Mouse (Mus musculus): ENCODE measurements around the gene Jag1. TPM values are rescaled to one million over a fixed set of nuclear protein-coding genes. Genes with fewer than 3 reads are reported as not detected.

Jag1 gene
- polyA plus RNA-seq, 1 experiment from 2014 or later: 27.8 TPM

- H3K27me3 ChIP-seq: no peaks in the 10 kb centered on the region
- no peak overlapping the region for H3K4me2 ChIP-seq
- peaks cover 69% of the 10 kb centered on the region for H3K36me3 ChIP-seq
- H3K4me3 ChIP-seq: no peak overlapping the region
- peaks cover 46% of the 10 kb centered on the region for H3K4me1 ChIP-seq
- no peaks in the 10 kb centered on the region for H3K9me3 ChIP-seq
- no peak overlapping the region for H3K9ac ChIP-seq
- ATAC-seq (ENCODE audit: insufficient number of reproducible peaks, insufficient read depth, low FRiP score, low TSS enrichment, low read depth): no peak
- WGBS: 41% methylated on average over 11 of the region's 11 CpGs
- H3K27ac ChIP-seq: peak overlapping the region; percentile 22; the same call in 1 of the 2 replicates
Observed at GRCm38 (mm10) chr2:137098269-137099035, 18.0 kb downstream of the Jag1 start.

GRCm38 (mm10) chr2:137096981-137097460 lies 19.4 kb downstream of the Jag1 start:
- H3K4me1 ChIP-seq: peaks cover 46% of the 10 kb centered on the region
- H3K4me3 ChIP-seq: no peak overlapping the region
- ATAC-seq (ENCODE audit: insufficient number of reproducible peaks, insufficient read depth, low FRiP score, low TSS enrichment, low read depth): no peak
- H3K9ac ChIP-seq: no peak overlapping the region
- H3K9me3 ChIP-seq: no peaks in the 10 kb centered on the region
- WGBS: 3% methylated on average over 5 of the region's 5 CpGs
- no peak overlapping the region for H3K27ac ChIP-seq
- H3K4me2 ChIP-seq: no peak overlapping the region
- peaks cover 77% of the 10 kb centered on the region for H3K36me3 ChIP-seq
- no peaks in the 10 kb centered on the region for H3K27me3 ChIP-seq

DNA sequence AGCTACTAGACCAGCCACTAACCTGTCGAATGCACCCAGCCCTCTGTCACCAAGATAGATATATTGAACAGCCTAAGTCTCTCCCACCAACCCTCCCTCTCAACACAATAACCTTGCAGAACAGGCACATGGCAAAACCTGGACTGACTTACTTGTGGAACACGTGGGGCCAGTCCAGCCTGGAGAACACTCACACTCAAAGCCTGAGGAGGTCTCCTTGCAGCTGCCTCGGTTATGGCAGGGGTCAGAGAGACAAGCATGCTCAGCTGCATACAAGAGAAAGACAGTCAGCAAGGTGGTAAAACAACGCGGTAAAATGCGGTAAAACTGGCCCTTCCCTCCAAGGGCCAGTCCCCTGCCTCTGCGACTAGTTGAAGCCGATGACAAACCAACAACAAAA lies 22.1 kb downstream of the Jag1 start:
- Histone ChIP-seq H3K4me3 (no peak overlapping the region), H3K36me3 (peaks cover 79% of the 10 kb centered on the region), H3K27me3 (no peaks in the 10 kb centered on the region; the same call in 1 of the 2 replicates), H3K9ac (no peak overlapping the region), H3K27ac (no peak overlapping the region), H3K4me2 (no peak overlapping the region), H3K9me3 (no peaks in the 10 kb centered on the region), H3K4me1 (peaks cover 35% of the 10 kb centered on the region)
- no peak for ATAC-seq (ENCODE audit: insufficient number of reproducible peaks, insufficient read depth, low FRiP score, low TSS enrichment, low read depth)
- WGBS: 67% methylated on average over 8 of the region's 8 CpGs

- WGBS: 72% methylated on average over 7 of the region's 7 CpGs
- H3K27ac ChIP-seq: no peak overlapping the region
- peaks cover 26% of the 10 kb centered on the region for H3K4me1 ChIP-seq
- H3K9me3 ChIP-seq: no peaks in the 10 kb centered on the region
- peaks cover 85% of the 10 kb centered on the region for H3K36me3 ChIP-seq
- no peaks in the 10 kb centered on the region; the same call in 1 of the 2 replicates for H3K27me3 ChIP-seq
- no peak overlapping the region for H3K9ac ChIP-seq
- no peak overlapping the region for H3K4me2 ChIP-seq
- H3K4me3 ChIP-seq: no peak overlapping the region
- ATAC-seq (ENCODE audit: insufficient number of reproducible peaks, insufficient read depth, low FRiP score, low TSS enrichment, low read depth): no peak
Observed at GRCm38 (mm10) chr2:137093298-137093630, 23.2 kb downstream of the Jag1 start.

GRCm38 (mm10) chr2:137092523-137093297 lies 23.7 kb downstream of the Jag1 start:
- no peak overlapping the region for H3K27ac ChIP-seq
- no peak overlapping the region for H3K9ac ChIP-seq
- H3K4me3 ChIP-seq: no peak overlapping the region
- H3K27me3 ChIP-seq: no peaks in the 10 kb centered on the region; the same call in 1 of the 2 replicates
- ATAC-seq (ENCODE audit: insufficient number of reproducible peaks, insufficient read depth, low FRiP score, low TSS enrichment, low read depth): no peak
- peaks cover 28% of the 10 kb centered on the region for H3K4me1 ChIP-seq
- WGBS: 61% methylated on average over 10 of the region's 10 CpGs
- peaks cover 87% of the 10 kb centered on the region for H3K36me3 ChIP-seq
- H3K9me3 ChIP-seq: no peaks in the 10 kb centered on the region
- no peak overlapping the region for H3K4me2 ChIP-seq

- Histone ChIP-seq H3K9me3 (no peaks in the 10 kb centered on the region), H3K27ac (no peak overlapping the region), H3K4me1 (peaks cover 28% of the 10 kb centered on the region), H3K36me3 (peaks cover 92% of the 10 kb centered on the region), H3K4me2 (no peak overlapping the region), H3K9ac (no peak overlapping the region), H3K27me3 (no peaks in the 10 kb centered on the region; the same call in 1 of the 2 replicates), H3K4me3 (no peak overlapping the region)
- ATAC-seq (ENCODE audit: insufficient number of reproducible peaks, insufficient read depth, low FRiP score, low TSS enrichment, low read depth): no peak
- WGBS: 78% methylated on average over 11 of the region's 11 CpGs
Observed at GRCm38 (mm10) chr2:137091766-137092522, 24.5 kb downstream of the Jag1 start.

DNA sequence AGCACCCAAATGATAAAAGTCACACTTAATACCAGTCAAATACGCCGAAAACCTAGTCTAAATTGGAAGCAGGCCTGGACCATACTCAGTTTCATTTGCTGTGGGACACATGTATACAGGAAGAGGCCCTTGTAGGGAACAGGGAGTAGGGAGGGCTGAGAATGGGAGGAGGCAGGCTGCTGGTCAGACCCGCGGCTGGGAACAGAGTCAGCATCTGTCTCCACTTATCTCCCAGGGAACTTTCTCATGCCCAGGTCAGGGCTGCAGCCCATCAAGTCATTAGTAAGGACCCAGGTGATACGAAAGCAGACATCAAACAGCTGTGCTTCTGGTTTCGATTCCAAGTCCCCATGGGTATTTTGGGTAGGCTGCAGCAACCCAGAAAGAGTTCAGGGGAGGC lies 28.7 kb downstream of the Jag1 start:
- no peak overlapping the region for H3K27ac ChIP-seq
- no peak overlapping the region for H3K9ac ChIP-seq
- H3K4me3 ChIP-seq: no peak overlapping the region
- no peaks in the 10 kb centered on the region for H3K9me3 ChIP-seq
- peaks cover 95% of the 10 kb centered on the region for H3K36me3 ChIP-seq
- peaks cover 14% of the 10 kb centered on the region for H3K4me1 ChIP-seq
- 26% methylated on average over 6 of the region's 6 CpGs for WGBS
- no peaks in the 10 kb centered on the region; the same call in 1 of the 2 replicates for H3K27me3 ChIP-seq
- H3K4me2 ChIP-seq: no peak overlapping the region
- 0 out of 2 replicates have a peak, but pooled peaks have one; percentile 54 for ATAC-seq (ENCODE audit: insufficient number of reproducible peaks, insufficient read depth, low FRiP score, low TSS enrichment, low read depth)

DNA sequence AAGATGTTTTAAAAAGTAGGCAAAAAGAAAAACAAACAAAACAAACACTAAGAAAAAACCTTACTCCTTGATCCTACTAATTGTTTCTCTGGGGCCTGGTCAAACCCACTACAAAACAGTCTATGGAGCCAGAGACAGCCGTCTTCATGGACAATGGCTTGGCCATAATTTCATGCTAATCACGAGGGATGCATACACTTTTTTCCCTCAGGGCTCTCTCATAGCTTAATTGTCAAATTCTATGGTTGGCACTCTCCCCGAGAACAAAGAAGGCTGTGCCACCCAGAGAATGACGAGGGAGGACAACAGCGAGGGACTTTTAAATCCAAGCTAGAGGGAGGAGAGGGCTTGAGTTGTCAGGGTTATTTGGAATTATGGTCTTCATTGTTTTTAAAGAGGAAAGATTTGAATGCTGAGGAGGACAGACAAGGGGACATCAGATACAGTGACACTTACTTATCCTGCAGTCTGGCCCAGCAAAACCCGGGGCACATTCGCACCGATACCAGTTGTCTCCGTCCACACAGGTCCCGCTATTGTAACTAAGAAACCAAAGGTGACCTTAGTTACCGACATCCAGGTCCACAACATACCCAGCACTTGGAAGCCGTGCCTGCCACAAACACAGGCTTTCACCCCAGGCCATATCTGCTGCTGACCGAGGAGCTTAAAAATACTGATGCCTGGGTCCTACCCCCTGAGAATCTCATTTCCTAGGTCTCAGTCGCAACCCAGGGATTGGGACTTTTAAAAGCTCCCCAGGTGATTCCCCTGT lies 29.6 kb downstream of the Jag1 start:
- Histone ChIP-seq H3K36me3 (peaks cover 89% of the 10 kb centered on the region), H3K27ac (no peak overlapping the region), H3K9ac (no peak overlapping the region), H3K4me1 (peaks cover 14% of the 10 kb centered on the region), H3K4me3 (no peak overlapping the region), H3K4me2 (no peak overlapping the region), H3K9me3 (no peaks in the 10 kb centered on the region), H3K27me3 (no peaks in the 10 kb centered on the region; the same call in 1 of the 2 replicates)
- no peak for ATAC-seq (ENCODE audit: insufficient number of reproducible peaks, insufficient read depth, low FRiP score, low TSS enrichment, low read depth)
- 59% methylated on average over 14 of the region's 14 CpGs for WGBS

- no peak overlapping the region for H3K9ac ChIP-seq
- ATAC-seq (ENCODE audit: insufficient number of reproducible peaks, insufficient read depth, low FRiP score, low TSS enrichment, low read depth): no peak
- H3K27me3 ChIP-seq: no peaks in the 10 kb centered on the region; the same call in 1 of the 2 replicates
- H3K9me3 ChIP-seq: no peaks in the 10 kb centered on the region
- peaks cover 74% of the 10 kb centered on the region for H3K36me3 ChIP-seq
- H3K4me2 ChIP-seq: no peak overlapping the region
- no peak overlapping the region for H3K27ac ChIP-seq
- 76% methylated on average over 8 of the region's 8 CpGs for WGBS
- no peak overlapping the region for H3K4me3 ChIP-seq
- peaks cover 23% of the 10 kb centered on the region for H3K4me1 ChIP-seq
Observed at GRCm38 (mm10) chr2:137085257-137085656, 31.2 kb downstream of the Jag1 start.

DNA sequence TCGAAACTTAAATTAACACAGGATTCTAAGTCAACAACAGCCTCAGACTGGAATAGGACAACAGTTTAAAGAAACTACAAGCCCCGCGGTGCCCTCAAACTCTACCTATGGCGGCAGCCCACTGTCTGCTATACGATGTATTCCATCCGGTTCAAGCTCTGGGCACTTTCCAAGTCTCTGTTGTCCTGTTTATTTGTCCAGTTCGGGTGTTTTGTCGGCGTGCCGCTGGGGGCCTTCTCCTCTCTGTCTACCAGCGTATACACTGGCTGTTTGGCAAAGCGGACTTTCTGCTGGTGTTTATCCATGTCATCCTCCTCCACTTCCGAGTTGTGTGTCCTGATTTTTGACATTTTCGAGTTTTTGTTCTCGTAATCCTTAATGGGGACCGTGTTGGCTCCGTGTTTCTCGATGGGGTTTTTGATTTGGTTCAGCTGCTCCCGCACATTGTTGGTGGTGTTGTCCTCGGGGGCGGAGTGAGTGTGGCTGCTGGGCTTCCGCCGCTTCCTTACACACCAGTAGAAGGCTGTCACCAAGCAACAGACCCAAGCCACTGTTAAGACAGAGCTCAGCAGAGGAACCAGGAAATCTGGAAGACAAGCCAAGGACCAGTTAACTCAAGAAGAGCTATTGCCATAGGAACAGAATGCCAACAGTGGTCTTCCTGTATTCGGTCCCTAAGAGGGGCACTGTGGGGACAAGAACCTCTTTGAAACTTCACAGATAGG lies 33.4 kb downstream of the Jag1 start:
- peaks cover 40% of the 10 kb centered on the region for H3K4me1 ChIP-seq
- 89% methylated on average over 24 of the region's 24 CpGs for WGBS
- ATAC-seq (ENCODE audit: insufficient number of reproducible peaks, insufficient read depth, low FRiP score, low TSS enrichment, low read depth): no peak

More for the DNA sequence above, 33.4 kb downstream of the Jag1 start:
- H3K27ac ChIP-seq: no peak overlapping the region
- no peak overlapping the region for H3K4me3 ChIP-seq
- peaks cover 52% of the 10 kb centered on the region for H3K36me3 ChIP-seq
- H3K9ac ChIP-seq: no peak overlapping the region
- no peaks in the 10 kb centered on the region for H3K27me3 ChIP-seq
- H3K9me3 ChIP-seq: no peaks in the 10 kb centered on the region
- H3K4me2 ChIP-seq: no peak overlapping the region

Measured in embryonic facial prominence, embryonic 13.5 days (tissue).